Mouse (Mus musculus): ENCODE data around the gene Rtel1.

DNA sequence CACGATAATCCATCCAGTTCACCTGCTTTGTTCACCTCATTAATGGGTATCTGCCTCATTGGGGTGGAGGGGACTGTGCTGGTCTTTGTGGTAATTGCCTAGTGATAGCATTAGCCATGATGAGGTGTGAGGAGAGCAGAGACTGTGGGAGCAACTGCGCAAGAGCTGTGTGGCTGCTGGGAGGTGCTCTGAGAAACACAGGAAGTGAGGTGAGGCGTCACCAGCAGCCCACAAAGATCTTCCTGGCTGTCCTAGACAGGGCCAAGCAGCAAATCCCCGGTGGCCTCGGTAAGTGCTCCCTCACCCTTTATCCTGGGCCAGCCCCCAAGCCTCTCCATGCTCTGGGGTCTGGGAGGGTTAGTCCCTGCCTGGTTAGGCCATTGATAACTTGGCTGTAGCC lies 61.6 kb downstream of the Rtel1 start:
- TF ChIP-seq GATA1 (IDR thresholded peaks at IDR 0.05; ENCODE audit: borderline replicate concordance, low read length) = no peak
- TF ChIP-seq FLI1 (IDR thresholded peaks at IDR 0.05; ENCODE audit: low read length) = no peak

Data from megakaryocyte, embryonic 14.5 days (primary cell).